Mouse (Mus musculus): ENCODE measurements around the gene Snx18. TPM values are rescaled to one million over a fixed set of nuclear protein-coding genes. Genes with fewer than 3 reads are reported as not detected.

Gene Snx18
- polyA plus RNA-seq, 1 experiment = 19.9 TPM

DNA sequence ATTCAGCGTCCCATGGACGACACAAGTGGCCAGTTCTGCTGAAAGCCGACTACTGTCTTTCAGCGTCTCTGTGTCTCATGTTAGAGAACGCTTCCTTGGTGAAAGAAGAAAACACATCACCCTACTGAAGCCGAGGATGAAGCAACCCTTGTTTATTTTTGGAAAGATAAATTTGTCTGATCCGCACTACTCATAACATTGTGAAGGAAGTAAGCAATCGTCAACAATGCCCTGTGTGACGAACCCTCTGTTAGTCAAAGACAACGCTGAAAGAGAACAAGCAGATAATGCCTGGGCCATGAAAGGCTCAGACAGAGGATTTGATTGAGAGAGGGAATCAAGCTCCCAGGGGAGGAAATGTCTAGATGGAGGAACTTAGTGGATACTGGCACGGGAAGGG is 27.0 kb downstream of the Snx18 start:
- Histone ChIP-seq H3K4me2 (ENCODE audit: low read depth) (no peak overlapping the region), H3K27me3 (ENCODE audit: control insufficient read depth, insufficient read depth, insufficient read length) (no peaks in the 10 kb centered on the region), H3ac (ENCODE audit: control insufficient read depth, insufficient read length) (no peak overlapping the region), H3K4me3 (no peak overlapping the region), H3K79me2 (ENCODE audit: control insufficient read depth, insufficient read depth) (peaks cover 14% of the 10 kb centered on the region), H3K36me3 (ENCODE audit: control insufficient read depth, insufficient read depth) (peaks cover 32% of the 10 kb centered on the region)
- TF ChIP-seq SRF (IDR thresholded peaks at IDR 0.05; ENCODE audit: control insufficient read depth, insufficient read length, low read depth) (no peak), MYOD1 (IDR thresholded peaks at IDR 0.05; ENCODE audit: control insufficient read depth in 1 of 3, insufficient read length in 2 of 3, low read depth in 2 of 3) (no peak), TCF12 (IDR thresholded peaks at IDR 0.05; ENCODE audit: insufficient read depth, poor library complexity, severe bottlenecking) (no peak), E2F4 (IDR thresholded peaks at IDR 0.05; ENCODE audit: insufficient read depth) (no peak), MAX (IDR thresholded peaks at IDR 0.05; ENCODE audit: low read depth) (no peak)

DNA sequence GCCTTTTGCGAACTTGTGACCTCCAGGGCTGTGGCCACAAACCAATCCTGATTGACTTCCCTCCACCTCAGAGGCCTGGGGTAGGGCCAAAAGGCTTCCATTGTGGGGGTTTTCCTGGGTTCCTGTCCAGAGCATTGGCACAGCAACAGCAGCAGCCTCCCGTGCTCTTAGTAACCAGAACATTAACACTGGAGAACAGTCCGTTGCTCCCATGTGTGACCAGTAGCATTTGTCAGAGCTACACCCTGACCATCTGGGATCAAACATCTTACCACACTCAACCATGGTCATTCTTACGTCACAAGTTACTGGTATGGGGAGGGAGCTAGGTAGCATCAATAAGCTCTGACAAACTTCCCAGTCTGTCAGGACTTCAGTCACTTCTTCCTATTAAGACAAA is 28.1 kb downstream of the Snx18 start:
- no peak overlapping the region for H3K4me3 ChIP-seq
- TF ChIP-seq POLR2AphosphoS2 (IDR thresholded peaks at IDR 0.05; ENCODE audit: insufficient read length, low read depth) (peak; percentile 30), USF1 (IDR thresholded peaks at IDR 0.05; ENCODE audit: low read depth) (no peak), TCF12 (IDR thresholded peaks at IDR 0.05; ENCODE audit: insufficient read depth, poor library complexity, severe bottlenecking) (no peak), CEBPB (IDR thresholded peaks at IDR 0.05; ENCODE audit: insufficient read depth, poor library complexity, severe bottlenecking) (no peak), E2F4 (IDR thresholded peaks at IDR 0.05; ENCODE audit: insufficient read depth) (no peak), TCF3 (IDR thresholded peaks at IDR 0.05; ENCODE audit: insufficient read length, low read depth) (no peak), REST (IDR thresholded peaks at IDR 0.05; ENCODE audit: insufficient read depth, insufficient read length) (no peak)
- H3ac ChIP-seq (ENCODE audit: control insufficient read depth, insufficient read length) = no peak overlapping the region
- no peak overlapping the region for H3K4me2 ChIP-seq (ENCODE audit: low read depth)
- peaks cover 3% of the 10 kb centered on the region for H3K79me2 ChIP-seq (ENCODE audit: control insufficient read depth, insufficient read depth)
- H3K27me3 ChIP-seq (ENCODE audit: control insufficient read depth, insufficient read depth, insufficient read length) = no peaks in the 10 kb centered on the region
- peaks cover 32% of the 10 kb centered on the region for H3K36me3 ChIP-seq (ENCODE audit: control insufficient read depth, insufficient read depth)

DNA sequence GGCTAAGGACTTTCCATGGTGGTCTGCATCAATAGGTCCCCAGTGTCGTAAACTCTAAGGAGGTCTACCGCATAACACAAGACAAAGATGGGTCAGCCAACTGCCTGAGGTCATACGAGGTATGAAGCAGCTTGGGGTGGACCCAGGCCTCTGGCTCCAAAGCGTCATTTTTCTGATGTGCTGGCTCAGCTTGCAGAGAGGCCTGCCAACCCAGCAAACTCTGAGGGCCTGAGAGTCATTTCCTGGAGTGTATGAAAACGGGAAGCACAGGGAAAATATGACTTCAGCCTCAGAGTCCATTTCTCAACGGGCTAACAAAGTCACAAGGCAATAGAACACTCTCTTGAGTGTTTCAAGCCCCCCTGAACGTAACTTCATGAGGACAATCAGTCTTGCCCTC is 28.9 kb downstream of the Snx18 start:
- no peaks in the 10 kb centered on the region for H3K79me2 ChIP-seq (ENCODE audit: control insufficient read depth, insufficient read depth)
- no peak overlapping the region for H3K4me3 ChIP-seq
- peaks cover 30% of the 10 kb centered on the region for H3K36me3 ChIP-seq (ENCODE audit: control insufficient read depth, insufficient read depth)
- TF ChIP-seq POLR2A (IDR thresholded peaks at IDR 0.05; ENCODE audit: insufficient read length, low read depth) (no peak), CEBPB (IDR thresholded peaks at IDR 0.05; ENCODE audit: insufficient read depth, poor library complexity, severe bottlenecking) (no peak), SRF (IDR thresholded peaks at IDR 0.05; ENCODE audit: control insufficient read depth, insufficient read length, low read depth) (no peak), USF1 (IDR thresholded peaks at IDR 0.05; ENCODE audit: low read depth) (no peak), POLR2AphosphoS2 (IDR thresholded peaks at IDR 0.05; ENCODE audit: insufficient read length, low read depth) (no peak), MYOG (IDR thresholded peaks at IDR 0.05; ENCODE audit: control insufficient read depth in 1 of 3, insufficient read depth in 1 of 3, insufficient read length in 2 of 3, low read depth in 2 of 3) (no peak), TCF12 (IDR thresholded peaks at IDR 0.05; ENCODE audit: insufficient read depth, poor library complexity, severe bottlenecking) (no peak), MAX (IDR thresholded peaks at IDR 0.05; ENCODE audit: low read depth) (no peak), MYOD1 (IDR thresholded peaks at IDR 0.05; ENCODE audit: control insufficient read depth in 1 of 3, insufficient read length in 2 of 3, low read depth in 2 of 3) (no peak), TCF3 (IDR thresholded peaks at IDR 0.05; ENCODE audit: insufficient read length, low read depth) (no peak), E2F4 (IDR thresholded peaks at IDR 0.05; ENCODE audit: insufficient read depth) (no peak)
- H3K4me2 ChIP-seq (ENCODE audit: low read depth) = no peak overlapping the region
- no peaks in the 10 kb centered on the region for H3K27me3 ChIP-seq (ENCODE audit: control insufficient read depth, insufficient read depth, insufficient read length)
- H3ac ChIP-seq (ENCODE audit: control insufficient read depth, insufficient read length) = no peak overlapping the region

DNA sequence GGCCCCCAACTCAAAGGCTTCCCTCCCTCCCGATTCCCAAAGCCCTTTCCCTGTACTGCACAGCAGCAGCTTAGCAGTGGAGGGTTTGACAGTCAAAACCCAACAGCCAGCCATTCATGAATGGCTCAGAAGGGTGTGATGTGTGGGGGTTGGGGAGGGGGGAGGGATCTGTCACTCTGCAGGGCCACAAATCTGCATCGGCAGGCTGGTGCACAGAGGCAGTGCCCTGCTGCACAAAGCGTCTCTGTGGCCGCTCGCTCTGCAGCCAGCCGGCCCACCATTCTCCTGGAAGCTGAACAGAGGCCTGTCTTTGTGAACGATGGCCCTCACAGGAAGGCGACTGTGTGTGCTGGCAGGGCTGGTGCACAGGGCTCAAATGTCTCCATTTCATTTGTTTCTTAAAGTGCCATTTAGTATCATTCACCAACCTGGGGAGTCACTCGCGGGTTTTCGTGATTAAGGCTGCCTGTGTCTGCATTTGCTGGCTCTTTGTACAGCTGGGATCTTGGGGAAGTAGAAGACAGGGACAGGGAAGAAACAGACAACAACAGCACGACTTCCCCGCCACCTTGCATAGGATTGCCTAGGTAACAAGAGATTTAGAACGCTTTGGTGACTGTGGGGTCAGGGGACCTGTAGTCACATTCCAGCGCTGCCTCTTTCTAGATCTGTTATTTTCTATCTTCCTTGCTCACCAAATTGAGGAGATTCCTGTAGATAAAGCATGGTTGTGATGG is 31.0 kb downstream of the Snx18 start:
- H3ac ChIP-seq (ENCODE audit: control insufficient read depth, insufficient read length) = no peak overlapping the region
- no peaks in the 10 kb centered on the region for H3K79me2 ChIP-seq (ENCODE audit: control insufficient read depth, insufficient read depth)
- peak; percentile 64 for TF ChIP-seq POLR2AphosphoS2 (IDR thresholded peaks at IDR 0.05; ENCODE audit: insufficient read length, low read depth)
- TF ChIP-seq USF1 (IDR thresholded peaks at IDR 0.05; ENCODE audit: low read depth) = no peak
- no peak for TF ChIP-seq MYOG (IDR thresholded peaks at IDR 0.05; ENCODE audit: control insufficient read depth in 1 of 3, insufficient read depth in 1 of 3, insufficient read length in 2 of 3, low read depth in 2 of 3)
- TF ChIP-seq POLR2A (IDR thresholded peaks at IDR 0.05; ENCODE audit: insufficient read length, low read depth) = no peak
- H3K4me3 ChIP-seq = no peak overlapping the region
- H3K36me3 ChIP-seq (ENCODE audit: control insufficient read depth, insufficient read depth) = peaks cover 22% of the 10 kb centered on the region
- no peak overlapping the region for H3K4me2 ChIP-seq (ENCODE audit: low read depth)
- no peaks in the 10 kb centered on the region for H3K27me3 ChIP-seq (ENCODE audit: control insufficient read depth, insufficient read depth, insufficient read length)

DNA sequence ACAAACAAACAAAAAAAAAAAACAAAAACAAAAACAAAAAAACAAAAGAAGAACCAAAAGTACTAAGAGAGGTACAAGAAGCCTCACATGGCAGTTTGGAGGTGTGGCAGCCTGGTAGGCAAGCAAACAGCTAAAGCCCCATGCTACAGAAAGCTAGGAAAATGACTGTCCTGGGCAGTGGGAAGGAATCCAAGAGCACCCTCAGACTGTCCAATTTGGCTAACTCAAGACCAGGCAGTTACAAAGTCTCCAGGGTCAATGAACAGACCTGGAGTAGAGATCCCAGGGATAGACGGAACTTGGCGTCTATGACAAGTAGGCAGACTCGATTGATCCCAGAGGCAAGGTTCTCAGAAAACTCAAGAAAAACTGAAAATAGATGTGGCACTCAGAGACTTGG is 32.8 kb downstream of the Snx18 start:
- no peak overlapping the region for H3ac ChIP-seq (ENCODE audit: control insufficient read depth, insufficient read length)
- H3K79me2 ChIP-seq (ENCODE audit: control insufficient read depth, insufficient read depth) = no peaks in the 10 kb centered on the region
- H3K4me3 ChIP-seq = no peak overlapping the region
- H3K27me3 ChIP-seq (ENCODE audit: control insufficient read depth, insufficient read depth, insufficient read length) = no peaks in the 10 kb centered on the region
- peaks cover 5% of the 10 kb centered on the region for H3K36me3 ChIP-seq (ENCODE audit: control insufficient read depth, insufficient read depth)
- TF ChIP-seq TCF12 (IDR thresholded peaks at IDR 0.05; ENCODE audit: insufficient read depth, poor library complexity, severe bottlenecking) = no peak
- TF ChIP-seq MYOD1 (IDR thresholded peaks at IDR 0.05; ENCODE audit: control insufficient read depth in 1 of 3, insufficient read length in 2 of 3, low read depth in 2 of 3) = no peak
- H3K4me2 ChIP-seq (ENCODE audit: low read depth) = no peak overlapping the region
